Mouse (Mus musculus): ENCODE results near the gene Brsk2.
A peak's percentile ranks its signal among the peaks of the same experiment; 100 is the strongest.

The Brsk2 gene

DNA sequence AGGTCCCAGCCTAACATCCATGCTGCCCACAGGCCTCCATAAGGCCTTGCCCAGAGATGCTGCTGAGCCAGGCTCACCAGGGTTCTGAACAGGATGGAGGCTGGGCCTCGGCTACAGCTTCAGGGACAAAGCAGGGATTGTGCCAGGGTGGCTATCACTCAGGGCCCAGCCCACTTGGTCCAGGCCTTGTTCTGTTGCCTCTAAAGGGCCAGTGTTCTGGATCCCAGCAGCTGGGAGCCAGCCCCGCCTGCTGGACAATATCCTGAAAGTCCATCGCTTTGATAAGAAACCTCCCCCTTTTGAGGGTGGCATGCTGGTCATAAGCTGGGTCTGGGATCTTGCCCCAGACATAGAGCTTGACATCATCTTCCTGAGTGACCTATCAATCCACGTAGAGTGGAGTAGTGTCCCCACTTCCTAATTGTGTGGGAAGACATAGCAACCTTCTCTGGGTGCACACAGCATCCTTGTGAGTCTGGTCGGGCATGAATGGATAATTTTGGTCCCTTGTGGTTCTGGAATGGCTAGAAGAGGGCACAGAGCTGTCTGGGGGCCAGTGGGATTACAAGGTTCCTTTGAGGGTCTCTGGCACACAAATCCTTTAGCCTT is 6.1 kb downstream of the Brsk2 start:
- peak; percentile 70 to 72 for DNase-seq (ENCODE audit: low spot score in 2 of 2)

DNA sequence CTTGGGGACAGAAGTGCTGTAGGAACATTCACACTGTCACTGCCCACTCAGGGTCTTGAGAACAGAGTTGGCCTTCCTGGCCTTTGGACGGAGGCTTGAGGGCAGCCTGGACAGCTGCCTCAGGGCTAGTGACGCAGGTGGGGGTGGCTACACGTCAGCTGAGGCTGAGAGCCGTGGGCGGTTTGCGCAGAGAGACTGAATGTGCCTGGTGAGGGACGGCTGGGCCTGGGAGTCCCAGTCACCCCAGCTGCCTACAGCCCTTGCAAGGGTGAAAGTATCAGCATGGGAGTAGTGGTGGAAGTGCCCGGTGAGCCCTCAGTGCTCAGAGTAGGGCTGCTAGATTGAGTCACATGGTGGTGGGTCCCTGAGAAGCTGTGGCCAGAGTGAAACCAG is 6.6 kb downstream of the Brsk2 start:
- peak; percentile 61 to 72 for DNase-seq (ENCODE audit: low spot score in 2 of 2)

DNA sequence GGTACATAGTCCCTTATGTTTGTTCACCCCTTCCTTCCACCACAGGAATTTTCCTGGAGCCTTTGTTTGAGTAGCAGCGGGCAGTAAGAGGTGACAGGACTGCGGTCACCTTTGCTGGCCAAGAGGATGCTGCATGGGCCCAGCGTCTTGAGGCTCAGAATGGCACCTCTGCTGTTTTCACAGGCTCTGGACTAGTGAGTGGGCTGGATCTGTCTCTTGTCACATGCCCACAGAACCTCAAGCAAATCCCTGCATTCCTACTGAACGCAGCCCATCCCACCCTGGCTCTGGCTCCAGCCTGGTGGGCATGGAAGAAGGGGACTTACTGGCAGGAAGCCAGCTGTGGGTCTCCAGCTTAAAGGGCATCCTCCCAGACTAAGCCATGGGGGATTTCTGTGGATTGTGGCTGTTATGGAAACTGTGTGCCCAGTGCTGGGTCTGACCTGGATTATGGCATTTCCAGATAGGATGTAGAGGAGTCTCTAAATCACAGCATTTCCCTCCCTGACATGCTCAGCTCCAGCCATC is 8.0 kb downstream of the Brsk2 start:
- DNase-seq (ENCODE audit: low spot score in 2 of 2): peak in 1 of 2 experiments; percentile 38

DNA sequence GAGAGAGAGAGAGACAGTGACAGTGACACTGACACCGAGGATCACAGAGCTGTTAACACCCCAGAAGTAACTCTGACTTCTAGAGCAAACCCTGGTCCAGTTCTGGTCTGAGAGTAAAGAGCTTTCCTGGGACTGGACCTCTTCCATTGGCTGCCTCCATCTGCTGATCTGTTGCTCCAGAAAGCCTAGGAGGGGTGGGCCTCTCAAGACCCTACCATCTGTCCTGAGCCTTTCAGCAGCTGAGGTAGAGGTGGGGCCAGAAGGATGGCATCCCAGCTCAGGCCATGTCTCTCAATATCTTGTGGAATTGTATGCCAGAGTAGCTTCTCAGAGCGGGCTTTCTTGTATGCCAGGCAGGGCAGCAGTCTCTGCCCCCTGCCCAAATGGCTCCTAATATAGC is 8.7 kb downstream of the Brsk2 start:
- DNase-seq (ENCODE audit: low spot score in 2 of 2): no peak

DNA sequence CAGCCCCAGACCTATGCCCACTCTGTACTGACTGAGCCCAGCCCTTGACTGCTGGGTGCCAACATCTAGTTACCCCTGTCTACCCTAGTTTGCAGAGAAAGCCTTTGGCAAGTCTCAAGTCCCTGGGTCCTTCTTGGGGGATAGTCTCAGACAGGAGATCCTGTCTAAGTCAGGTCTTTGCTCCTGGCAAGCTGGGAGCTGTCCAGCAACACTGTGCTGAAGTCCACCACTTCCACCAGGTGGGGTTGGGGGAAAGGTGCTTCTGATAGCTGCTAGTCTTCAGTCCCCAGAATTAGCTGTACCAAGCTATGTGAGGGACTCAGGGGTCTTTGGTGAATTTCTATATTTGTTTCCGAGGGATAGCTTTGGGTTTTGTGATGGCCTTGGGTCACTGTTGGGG is 9.6 kb downstream of the Brsk2 start:
- DNase-seq (ENCODE audit: low spot score in 2 of 2): no peak

DNA sequence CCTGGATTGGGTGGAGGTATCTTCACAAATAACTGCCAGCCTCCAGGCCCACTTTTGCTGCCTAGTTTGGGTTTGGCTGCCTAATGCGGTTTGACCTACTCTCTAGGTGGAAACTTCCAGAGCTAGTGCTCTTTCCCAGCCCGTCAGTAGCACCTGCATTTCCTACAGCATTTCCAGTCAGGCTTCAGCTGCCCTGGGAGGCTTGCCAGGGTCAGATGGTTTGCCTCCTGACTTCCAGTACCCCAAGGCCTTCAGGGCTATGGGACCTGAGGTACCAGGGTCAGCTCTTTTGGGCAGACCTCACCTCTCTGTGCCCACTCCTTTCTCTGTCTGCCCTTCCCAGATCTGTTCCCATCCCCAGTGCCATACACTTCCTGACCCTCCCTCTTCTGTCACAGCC is 11.4 kb downstream of the Brsk2 start:
- DNase-seq (ENCODE audit: low spot score in 2 of 2): no peak

DNA sequence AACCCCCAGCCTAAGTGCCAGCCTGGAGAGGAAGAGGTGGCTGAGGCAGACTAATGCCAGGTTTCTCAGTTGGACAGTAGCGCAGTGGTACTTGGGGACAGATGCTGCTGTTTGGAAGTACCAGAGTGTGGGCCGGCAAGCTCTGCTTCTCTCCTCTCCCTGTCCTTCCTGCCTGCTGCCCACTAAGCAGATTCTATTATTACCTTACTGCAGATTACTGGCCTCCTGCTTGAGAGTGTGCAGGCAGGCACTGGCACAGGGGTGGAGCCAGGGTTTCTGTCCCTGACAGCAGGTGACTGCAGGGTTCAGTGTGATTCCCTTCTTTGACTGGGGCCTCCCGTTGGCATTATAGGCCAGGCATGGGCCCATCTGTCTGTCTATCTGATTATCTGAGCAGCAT is 11.9 kb downstream of the Brsk2 start:
- DNase-seq (ENCODE audit: low spot score in 2 of 2): peak in 1 of 2 experiments; percentile 51

DNA sequence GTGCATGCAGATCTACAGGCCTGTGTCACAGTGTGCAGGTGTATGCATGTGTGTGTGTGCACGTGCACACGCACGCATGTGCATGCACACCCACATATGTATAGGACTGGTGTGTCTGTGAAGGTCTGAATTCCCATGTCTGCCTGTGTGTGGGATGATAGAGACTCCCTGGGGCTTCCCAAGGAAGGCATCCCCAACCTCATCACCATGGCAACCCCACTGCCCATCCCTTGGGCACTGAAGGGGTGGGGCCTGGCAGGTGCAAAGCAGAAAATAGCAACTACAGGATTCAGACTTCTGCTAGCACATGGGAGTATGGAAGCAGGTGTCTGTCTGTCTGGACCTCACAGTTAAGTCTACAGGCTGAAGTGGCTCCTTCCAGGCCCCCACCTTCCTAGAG is 13.0 kb downstream of the Brsk2 start:
- DNase-seq (ENCODE audit: low spot score in 2 of 2): peak in 1 of 2 experiments; percentile 55

DNA sequence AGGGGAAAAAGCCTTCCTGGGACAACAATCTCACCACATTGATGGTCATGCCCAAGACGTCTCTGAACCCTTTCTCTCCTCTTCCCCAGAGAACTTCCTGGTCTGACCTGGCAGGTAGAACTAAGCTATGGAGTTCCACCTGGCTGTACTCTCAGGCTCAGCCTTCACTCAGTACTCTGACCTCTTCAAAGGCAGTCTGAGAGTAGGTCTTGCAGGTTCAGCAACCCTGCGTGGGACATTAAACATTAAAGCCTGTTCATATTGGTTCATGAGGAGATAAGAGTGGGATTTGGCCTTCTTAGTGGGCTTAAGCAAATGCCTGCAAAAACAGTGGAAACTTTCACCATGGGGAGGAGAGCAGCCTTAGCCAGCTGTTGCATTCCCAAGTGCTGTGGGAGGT is 16.7 kb downstream of the Brsk2 start:
- no peak for DNase-seq (ENCODE audit: low spot score in 2 of 2)

DNA sequence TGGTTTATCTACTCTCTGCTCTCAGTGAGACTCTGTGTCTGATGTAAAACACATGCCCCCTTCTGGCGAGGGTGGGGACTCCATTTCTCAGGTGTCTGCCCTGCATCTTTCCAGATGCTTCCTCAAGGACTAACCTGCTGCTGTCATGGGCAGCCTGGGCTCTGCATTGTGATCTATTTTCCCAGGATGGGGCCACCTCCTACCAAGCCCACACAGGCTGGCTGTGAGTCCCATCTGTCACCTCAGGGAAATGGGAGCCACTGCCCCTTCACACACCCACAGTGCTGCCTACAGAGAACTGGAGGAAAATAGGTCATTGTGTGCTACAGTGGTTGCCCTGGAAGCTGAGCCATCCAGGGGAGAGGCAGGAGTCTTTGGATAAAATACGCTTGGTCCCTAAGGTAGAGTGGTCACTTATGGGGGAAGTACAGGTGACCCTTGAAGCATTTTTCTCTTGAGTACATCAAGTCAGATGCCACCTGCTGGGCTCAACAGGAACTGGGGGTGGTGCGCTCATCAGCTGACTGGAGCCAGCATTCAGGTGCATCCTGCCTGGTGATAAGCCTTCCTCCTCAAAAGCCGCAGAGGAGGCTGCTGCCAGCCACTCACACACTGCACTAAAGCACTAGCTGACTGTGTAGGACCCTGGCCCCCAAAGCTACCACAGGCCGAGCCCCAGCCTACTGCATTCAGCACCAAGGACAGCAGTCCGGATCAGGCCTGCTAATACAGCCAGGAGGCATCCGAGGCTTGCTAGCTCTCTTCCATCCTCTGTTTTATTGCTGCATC is 23.5 kb downstream of the Brsk2 start:
- peak in 1 of 2 experiments; percentile 45 for DNase-seq (ENCODE audit: low spot score in 2 of 2)

DNA sequence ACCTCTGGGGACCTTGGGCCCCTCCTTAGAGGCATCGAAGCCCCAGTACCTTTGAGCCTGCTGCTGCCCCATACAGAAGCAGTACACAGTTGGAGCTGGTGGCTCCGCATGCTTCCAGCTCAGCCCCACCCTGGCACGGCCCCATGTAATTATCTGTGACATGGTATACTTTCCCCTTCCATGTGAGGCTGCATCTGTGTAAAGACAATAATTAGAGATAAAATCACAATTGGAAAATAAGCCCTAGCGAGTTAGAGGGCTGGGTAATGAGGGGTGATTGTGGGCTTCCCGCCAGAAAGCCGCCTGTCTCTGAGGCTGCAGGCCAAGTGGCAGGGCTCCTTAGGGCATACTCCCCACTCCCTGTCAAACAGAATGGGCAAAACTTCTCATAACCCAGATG is 28.5 kb downstream of the Brsk2 start:
- DNase-seq (ENCODE audit: low spot score in 2 of 2): peak in 1 of 2 experiments; percentile 59

DNA sequence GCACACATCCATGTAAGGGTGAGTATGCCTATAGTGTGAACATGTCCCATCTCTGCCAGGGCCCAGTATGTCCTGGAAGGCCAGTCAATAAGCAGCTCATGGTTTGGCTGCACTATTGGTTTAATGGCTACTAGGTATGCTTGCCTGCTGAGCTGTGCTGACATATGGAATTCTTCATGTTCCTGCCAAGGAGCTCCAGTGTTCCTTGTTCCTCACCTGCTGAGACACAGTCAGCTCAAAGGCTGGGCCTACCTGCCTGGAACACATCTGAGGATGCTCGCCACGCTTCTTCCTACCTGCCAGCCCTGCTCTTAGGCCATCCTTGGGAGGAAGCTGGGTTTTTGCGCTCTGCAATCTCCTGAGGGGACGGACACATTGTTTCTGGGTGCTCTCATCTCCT is 29.7 kb downstream of the Brsk2 start:
- no peak for DNase-seq (ENCODE audit: low spot score in 2 of 2)

DNA sequence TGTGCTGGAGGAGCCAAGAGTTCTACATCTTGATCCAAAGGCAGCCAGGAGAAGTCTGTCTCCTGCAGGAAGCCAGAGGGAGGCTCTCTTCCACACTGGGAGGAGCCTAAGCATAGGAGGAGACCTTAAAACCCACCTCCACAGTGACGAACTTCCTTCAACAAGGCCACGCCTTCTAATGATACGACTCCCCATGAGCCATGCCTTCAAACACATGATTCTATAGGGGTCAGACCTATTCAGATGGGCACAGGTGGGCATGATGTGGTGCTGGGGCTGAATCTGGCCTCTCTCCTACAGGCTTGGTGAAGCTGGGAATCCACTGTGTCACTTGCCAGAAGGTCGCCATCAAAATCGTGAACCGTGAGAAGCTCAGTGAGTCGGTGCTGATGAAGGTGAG is 31.7 kb downstream of the Brsk2 start:
- no peak for DNase-seq (ENCODE audit: low spot score in 2 of 2)

DNA sequence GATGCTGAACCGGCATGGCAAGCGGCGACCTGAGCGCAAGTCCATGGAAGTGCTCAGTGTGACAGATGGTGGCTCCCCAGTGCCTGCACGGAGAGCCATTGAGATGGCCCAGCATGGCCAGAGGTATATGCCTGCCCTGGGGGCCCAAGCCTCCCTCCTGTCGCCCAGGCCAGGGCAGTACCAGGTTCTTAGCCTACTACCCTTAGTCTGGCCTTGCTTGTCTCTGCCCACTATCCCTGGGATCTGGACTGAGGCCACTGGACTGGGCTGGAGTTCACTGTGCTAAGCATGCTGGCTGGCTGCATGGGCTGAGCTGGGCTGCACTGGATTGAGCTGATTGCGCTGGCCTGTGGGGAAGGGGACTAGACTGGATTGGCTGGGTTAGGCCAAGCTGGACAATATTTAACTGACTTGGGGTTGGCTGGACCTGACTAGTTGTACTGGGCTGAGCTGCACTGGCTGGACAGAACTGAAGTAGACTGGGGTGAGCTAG is 38.8 kb downstream of the Brsk2 start:
- no peak for DNase-seq (ENCODE audit: low spot score in 2 of 2)

DNA sequence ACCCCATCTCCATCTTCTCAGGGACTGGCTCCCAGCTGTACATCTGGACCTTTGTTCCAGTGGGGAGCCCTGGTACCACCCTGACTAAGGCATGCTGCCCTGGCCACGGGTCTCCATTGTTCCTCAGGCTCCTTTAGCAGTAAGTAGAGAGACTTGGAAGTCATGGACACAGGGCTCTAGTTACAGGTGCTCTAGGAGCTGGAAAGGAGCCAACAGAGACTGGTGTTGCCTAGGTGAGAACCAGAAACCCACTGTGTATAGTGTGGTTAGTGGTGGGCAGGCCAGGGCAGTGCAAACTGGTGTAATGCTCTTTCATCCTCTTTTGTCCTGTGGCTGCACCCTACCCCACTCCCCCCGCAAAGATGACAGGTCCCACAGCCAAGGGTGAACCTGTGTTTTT is 41.6 kb downstream of the Brsk2 start:
- DNase-seq (ENCODE audit: low spot score in 2 of 2): no peak

DNA sequence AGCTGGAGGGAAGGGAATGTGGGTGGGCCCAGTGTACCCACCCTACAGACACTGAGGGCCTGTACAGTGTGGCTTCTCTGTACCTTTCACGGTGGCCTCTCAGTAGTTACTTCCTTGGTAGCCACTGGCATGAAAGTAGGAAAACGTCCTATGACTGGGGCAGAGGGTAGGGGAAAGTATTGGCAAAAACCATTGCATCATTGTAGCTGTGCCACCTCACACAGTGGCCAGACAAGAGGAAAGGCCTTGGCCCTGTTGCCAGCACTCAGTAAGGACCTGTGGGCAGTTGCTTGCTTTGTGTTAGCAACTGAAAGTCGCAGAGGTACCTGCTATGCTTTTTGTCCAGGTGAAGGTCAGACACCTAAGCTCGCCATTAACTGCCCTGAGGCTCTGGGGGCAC is 44.6 kb downstream of the Brsk2 start:
- no peak for DNase-seq (ENCODE audit: low spot score in 2 of 2)

DNA sequence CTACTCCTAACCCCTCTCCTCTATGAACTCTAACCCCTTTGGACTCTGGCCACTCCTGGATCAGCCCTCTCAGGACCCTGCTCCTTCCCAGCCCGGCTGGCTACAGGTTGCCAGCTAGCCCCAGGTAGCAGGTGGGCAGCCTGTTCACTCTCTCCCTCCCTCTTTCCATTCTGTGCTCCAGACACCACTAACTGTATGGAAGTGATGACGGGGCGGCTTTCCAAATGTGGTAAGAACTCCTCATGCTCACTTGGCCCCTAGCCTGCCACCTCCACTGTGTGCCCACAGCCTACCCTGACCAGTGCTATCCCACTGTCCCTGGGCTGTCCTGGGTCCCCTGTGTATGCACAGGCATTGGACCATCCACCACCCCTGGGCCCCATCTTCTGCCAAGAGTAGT is 51.1 kb downstream of the Brsk2 start:
- peak in 1 of 2 experiments; percentile 37 for DNase-seq (ENCODE audit: low spot score in 2 of 2)

DNA sequence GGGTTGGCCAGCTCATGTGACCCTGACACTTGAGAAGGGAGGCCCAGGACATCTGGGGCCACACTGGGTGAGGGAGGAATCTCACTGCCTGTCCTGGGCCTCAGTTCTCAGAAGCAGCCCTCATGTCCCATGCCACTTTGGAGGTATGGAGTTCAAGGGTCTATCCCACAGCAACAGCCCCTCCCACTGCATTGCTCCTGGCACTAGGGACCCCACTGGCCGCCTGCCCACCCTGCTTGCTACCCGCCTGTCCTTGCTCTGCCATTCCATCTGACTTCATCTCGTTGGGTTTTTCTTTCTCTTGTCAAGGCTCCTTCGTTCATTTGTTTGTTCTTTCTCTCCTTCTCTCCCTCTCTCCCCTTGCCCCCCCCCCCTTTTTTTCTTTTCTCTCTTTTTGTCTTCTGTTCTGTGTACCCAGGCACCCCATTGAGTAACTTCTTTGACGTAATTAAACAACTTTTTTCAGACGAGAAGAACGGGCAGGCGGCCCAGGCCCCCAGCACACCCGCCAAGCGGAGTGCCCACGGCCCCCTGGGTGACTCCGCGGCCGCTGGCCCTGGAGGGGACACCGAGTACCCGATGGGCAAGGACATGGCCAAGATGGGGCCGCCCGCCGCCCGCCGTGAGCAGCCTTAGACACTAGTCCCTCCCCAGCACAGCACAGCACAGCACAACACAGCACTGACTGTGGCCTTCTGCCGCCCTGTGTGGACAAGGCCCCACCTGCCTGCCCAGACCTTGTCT is 52.2 kb downstream of the Brsk2 start:
- DNase-seq (ENCODE audit: low spot score in 2 of 2): peak in 1 of 2 experiments; percentile 64

DNA sequence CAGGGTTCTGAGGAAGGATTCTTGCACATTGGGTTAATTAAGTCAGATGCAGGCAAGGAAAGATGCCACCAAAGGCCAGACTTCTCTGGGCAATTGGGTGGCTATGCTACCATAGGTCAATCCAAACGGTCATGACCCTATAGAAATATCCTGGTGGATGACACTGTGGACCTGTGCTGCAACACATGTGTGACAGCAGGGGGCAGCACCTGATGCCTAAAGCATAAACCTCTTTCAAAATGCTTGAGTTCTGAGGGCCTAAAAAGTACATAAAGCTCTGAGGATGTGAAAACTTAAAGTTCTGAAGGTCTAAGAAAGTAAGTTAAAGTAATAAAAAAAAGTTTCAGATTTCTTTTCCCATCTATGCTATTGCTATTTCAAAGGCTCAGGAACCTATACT is 67.0 kb downstream of the Brsk2 start:
- DNase-seq (ENCODE audit: low spot score in 2 of 2): peak in 1 of 2 experiments; percentile 52

DNA sequence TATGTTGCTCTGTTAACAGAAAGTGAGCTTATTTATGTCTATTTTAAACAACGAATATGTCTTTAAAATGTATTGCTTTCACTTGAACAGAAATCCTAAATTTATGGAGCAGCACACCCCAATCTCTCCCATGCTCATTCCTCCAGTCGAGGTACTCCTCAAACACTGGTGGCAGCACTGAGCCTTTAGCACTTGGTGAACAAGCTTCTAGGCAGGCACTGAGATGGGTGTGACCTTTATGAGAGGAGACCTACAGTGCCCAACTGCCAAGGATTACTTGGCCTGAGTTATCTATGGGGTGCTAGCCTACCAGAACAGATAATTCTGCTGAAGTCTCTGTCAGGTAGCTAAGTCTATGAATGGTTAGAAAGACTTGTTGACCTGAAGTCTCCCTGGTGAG is 70.1 kb downstream of the Brsk2 start:
- peak; percentile 17 to 23 for DNase-seq (ENCODE audit: low spot score in 2 of 2)

DNA sequence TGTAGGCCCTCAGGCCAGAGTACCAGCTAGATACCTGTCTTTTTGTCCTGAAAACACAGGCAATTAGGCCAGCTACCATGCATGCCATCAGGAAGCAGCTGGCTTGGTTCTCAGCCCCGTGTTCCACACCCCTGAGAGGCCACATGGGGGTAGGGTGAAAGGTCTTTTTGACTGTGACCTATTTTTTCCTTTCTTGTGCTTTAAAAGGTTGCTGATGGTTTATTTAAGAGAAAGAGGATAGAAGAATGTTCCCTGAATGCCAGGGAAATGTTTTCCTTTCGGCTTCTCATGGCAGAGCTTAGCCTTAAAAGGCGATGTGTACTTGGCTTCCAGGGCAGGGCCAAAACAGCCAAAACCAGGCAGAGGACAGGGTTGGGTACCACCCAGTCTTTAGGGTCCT is 71.3 kb downstream of the Brsk2 start:
- DNase-seq (ENCODE audit: low spot score in 2 of 2): peak; percentile 15

DNA sequence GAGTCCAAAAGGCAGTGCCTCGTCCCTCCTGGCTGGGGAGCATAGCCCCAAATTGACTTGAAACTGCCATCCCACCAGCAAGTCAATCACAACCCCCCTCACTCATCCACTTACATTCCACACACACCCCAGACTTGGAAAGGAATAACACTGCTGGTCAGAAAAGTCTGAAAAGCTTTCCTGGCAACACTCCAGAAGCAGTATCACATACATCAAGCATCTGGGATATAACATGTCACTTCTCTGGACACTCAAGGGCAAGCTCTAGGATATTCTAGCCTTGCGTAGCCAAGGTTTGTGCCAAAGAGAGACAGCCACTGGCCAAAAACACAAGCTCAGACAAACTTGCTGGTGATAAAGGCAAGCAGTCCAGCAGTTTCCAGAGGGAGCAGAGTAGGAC is 75.6 kb downstream of the Brsk2 start:
- DNase-seq (ENCODE audit: low spot score in 2 of 2): no peak
